Mouse (Mus musculus) mesoderm, embryonic 11.5 days (tissue): ENCODE measurements around the gene Slc25a35.
"Not testable (repeated sequence)": the region's sequence is repeated elsewhere in the genome, so short reads cannot be mapped to it uniquely, and the experiment has no call there.

Source experiments
- DNase-seq: peaks from one replicate; pipeline ENCODE4 v3.0.0-alpha.2; 2012; ENCODE audit warnings: low read depth, low spot score

Slc25a35 gene

DNA sequence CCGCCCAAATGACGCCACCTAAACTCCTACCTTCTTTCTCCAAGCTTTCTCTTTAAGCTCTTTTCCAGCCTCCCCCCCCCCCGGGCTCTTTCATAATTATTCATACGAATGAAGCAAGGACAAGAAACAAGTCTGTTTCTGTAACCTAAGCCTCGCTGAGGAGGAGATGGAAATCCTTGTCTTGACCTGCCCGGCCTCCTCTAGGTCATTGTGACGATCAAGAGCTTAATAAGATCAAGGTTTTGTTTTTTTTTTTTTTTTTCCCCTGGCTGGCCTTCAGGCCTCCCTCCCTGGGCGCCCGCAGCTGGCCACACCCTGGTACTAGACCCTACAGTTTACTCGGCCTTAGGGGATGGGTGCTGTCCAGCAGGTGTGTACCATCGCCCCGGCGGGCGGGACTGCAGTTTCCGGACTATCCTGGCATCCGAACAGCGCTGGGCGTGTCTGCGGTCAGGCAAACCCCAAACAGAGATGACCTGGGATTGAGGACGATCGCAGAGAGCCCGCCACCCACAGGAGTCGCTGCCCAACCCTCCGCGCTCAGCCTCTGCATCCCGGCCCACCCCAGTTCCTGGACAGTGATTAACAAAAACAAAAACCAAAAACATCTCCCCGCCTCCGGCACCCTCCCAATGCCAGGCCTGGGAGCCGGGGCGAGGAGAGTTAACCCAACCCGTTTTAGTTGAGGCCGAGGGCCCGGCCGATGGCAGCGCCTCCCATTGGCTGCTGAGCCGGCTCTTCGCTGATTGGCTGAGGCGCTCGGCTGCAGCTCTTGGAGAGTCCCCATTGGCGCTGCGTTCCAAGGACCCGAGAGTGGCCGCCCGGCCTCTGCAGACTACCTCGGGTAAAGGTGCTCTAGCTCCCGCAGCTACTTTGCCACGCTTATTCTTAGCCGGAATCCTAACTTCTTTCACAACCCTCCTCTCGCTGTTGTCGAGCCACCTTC lies at the start of gene Slc25a35:
TSS of gene Slc25a35 (plus strand) at position 795 of the 946 bp plus-strand sequence.
- DNase-seq, result peak; percentile 91

DNA sequence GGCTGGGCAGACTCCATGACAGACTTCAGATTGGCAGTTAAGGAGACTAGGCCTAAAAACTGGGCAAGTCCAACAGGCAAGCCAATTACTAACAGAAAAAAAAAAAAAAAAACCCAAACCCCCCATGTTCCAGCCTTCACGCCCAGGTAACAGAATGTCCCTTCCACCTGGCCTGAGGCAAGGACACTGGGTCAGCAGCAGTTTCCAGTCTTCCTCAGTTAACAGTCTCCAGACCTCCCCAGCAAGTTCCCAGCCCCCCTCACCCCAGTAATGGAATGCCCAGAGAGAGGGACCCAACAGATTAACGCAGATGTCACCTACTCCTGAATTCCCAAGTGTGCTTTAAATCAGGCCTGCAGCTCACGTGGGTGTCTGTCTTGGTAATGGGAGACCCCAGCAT lies 44.7 kb upstream of the Slc25a35 start:
- DNase-seq, result no peak

DNA sequence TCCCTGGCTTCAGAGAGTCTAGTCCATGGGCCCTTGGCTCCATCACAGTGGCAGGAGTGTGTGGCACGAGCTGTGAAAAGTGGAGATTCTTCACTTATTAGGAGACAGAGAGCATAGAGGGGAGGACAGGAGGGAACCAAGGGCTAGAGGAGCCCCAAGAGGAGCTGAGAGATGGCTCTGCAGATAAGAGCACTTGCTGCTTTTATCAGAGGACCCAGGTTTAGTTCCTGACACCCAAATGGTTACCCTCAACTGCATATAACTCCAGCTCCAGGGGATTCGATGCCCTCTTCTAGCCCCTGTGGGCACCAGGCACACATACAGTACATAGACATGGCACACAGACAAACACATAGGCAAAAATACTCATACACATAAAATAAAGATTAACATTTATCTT lies 43.2 kb upstream of the Slc25a35 start:
- DNase-seq, result no peak

- DNase-seq, result no peak
Measured at GRCm38 (mm10) chr11:68926981-68927380, 41.0 kb upstream of the Slc25a35 start, which contains the start of gene Odf4. Gene Odf4, minus strand, starts transcription at chr11:68927081.

DNA sequence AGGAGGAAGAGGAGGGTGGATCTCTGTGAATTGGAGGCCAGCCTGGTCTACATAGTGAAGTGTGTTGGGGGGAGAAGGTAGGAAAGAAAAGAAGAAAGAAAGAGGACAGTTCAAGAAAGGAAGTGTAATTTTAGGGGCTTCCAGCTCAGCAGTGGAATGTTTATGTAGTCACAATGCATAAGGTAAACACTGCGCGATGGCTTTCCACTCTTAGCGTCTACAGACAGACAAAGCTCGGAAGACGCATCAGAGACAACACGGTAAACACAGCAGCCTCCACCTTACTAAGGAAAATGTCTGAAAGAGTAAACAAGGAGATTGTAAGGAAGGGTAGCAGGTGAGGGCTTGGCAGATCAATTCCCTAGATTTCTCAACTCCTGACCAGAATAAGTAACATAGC lies 38.0 kb upstream of the Slc25a35 start:
- DNase-seq, result no peak

- no peak for DNase-seq
Measured at GRCm38 (mm10) chr11:68933885-68934507, 33.9 kb upstream of the Slc25a35 start.

DNA sequence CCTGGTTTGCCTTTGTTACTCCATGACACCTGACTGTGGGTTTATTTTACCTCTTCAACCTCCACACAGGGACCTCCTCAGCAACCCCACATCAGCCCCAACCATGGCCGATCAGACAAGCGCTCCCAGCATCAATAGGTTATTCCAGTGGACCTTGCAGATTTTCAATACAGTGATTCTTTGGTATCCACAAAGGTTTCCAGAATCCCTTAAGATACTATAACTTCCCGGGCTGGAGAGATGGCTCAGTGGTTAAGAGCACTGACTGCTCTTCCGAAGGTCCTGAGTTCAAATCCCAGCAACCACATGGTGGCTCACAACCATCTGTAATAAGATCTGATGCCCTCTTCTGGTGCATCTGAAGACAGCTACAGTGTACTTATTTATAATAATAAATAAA lies 31.0 kb upstream of the Slc25a35 start:
- not testable (repeated sequence) for DNase-seq

DNA sequence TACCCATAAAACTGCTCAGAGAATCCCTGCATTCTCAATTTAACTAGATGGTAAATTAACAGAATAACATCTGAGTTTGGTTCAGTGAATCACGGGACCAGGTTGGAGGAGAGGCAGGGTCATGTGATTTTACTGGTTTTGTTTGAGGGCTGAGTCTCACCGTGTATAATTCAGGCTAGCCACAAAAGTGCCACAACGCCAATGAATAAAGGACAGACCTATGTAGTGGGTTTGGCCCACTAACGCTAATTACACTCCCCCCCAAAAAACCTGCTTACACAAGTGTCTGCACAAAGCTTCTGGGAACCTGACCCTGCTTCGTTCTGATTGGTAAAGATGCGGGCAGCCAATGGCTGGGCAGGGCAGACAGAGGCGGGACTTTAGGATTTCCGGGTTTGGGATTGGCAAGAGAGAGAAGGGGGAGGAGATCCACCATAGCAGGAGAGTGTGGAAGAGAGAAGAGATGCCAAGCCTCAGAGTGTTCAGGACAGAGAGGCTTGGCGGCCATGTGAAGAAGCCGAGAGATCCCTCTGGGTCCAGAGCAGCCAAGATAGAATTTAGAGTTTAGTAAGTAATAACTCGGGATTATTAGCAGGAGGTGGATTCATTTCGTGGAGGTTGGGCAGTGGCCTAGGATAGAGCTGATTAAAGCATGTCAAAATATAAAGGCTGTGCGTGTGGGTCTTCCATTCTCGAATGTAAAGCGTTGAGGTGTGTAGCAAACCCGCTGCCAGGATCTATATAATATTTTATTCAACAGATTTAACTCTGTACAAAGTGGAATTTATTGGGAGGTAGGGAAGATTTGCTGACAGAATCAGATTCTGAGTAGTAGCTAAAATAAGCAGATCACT lies 28.3 kb upstream of the Slc25a35 start:
- peak; percentile 89 for DNase-seq

- no peak for DNase-seq
Measured at GRCm38 (mm10) chr11:68940516-68940915, 27.4 kb upstream of the Slc25a35 start.

DNA sequence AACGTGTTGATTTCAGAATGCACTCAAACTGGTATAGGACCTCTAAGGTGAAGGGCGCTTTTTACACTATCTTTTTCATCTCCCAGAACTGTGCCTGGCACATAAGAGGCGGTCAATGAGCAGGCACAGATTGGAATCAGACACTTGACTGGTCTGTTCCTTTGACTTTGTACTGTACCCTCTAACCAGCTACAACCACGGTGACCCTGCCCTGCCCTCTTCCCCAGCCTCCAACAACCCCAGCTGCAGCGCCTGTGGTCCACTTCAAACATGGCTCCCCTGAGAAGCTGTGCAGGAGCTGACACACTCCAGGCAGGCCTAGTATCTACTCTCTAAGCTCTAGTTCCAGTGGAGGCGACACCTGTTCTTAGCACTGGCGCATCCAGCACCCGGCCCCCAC lies 25.2 kb upstream of the Slc25a35 start:
- DNase-seq, result no peak

DNA sequence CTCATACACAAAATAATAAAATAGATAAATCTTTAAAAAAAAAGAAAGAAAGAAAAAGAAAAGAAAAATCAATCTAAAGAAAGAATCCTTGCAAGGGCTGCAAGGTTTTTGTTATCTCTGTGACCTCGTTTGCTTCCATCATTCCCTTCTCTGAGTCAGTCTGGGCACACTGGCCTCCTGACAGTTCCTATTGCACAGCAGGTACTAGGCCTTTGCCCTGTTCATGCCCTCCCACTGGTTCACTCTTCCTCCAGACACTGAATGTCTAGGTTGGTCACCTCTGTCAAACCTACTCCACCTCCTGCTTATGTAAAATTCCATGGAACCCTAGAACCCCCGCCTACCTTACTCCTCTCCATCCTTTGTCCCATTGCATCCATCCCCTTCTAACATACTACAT lies 22.7 kb upstream of the Slc25a35 start:
- no peak for DNase-seq

DNA sequence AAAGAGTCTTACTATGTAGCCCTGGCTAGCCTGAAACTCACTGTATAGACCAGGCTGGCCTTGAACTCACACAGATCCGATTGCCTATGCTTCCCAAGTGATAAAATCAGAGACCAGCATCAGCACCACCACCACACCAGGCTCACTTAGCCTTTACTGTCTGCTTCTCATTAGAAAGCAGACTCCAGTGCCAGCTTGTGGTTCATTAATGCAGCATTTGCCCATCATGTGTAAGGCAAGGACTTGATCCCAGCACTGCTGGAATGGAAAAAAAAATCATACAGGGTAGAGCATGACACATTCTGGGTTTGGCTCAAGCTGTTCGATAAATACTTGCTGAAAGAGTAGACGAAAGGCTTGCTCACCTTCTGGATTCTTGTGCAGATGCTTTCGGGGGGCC lies 21.9 kb upstream of the Slc25a35 start:
- DNase-seq, result no peak

DNA sequence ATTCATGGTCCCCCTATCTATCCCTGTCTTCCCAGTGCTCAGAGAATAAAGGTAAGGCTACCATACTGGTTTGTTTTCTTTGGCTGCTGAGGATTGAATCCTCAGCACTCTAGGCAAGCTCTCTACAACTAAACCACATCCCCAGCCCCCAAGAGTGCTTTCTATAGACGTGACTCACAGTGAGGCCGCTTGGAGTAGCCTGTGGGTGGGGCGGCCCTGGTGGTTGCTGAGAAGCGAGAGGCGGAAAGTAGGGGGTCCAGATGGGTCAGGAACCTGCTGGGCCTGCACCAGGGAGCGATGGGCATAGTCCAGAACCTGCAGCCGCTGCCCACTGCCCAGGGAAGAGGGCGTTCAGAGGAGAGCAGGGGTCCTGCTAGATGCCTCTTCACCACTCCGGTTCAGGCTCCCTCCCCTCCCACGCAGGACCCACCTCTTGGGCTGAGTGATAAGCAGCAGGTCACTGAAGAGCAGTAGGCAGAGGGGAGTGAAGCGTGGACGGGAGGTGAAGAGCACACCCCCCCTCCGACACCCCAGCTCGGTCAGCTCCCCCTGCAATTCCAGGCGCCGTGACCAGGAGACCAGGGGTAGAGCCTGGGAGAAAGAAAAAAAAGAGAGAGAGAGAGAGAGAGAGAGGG lies 21.0 kb upstream of the Slc25a35 start:
- DNase-seq, result no peak

GRCm38 (mm10) chr11:68947542-68947993 lies 20.4 kb upstream of the Slc25a35 start:
- no peak for DNase-seq

- DNase-seq, result no peak
Measured at GRCm38 (mm10) chr11:68953903-68954302, 14.0 kb upstream of the Slc25a35 start.

- DNase-seq, result no peak
Measured at GRCm38 (mm10) chr11:68954408-68954807, 13.5 kb upstream of the Slc25a35 start.

- no peak for DNase-seq
Measured at GRCm38 (mm10) chr11:68955473-68955872, 12.5 kb upstream of the Slc25a35 start.

DNA sequence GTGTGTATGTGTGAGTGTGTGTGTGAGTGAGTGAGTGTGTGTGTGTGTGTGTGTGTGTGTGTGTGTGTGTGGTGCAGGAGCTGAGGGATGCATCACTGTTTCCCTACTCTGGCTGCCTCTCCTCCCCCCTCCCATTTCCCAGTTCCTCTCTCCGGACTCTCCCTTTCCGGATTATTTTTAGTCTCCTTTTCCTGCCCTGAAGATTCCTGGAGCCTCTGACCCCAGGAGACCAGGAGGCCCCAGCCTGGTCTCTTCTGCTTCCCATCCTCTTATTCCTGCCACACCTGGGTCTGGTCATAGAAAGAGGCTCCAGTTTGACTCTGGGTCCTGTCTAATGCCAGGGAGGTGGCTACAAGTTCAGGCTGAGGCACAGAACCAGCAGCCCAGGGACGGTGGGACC lies 11.8 kb upstream of the Slc25a35 start:
- no peak for DNase-seq

GRCm38 (mm10) chr11:68956697-68957096 lies 11.2 kb upstream of the Slc25a35 start:
- DNase-seq, result no peak

GRCm38 (mm10) chr11:68957308-68957707 lies 10.6 kb upstream of the Slc25a35 start, which contains the start of gene Arhgef15:
Gene Arhgef15, minus strand, starts transcription at chr11:68957480.
- no peak for DNase-seq

DNA sequence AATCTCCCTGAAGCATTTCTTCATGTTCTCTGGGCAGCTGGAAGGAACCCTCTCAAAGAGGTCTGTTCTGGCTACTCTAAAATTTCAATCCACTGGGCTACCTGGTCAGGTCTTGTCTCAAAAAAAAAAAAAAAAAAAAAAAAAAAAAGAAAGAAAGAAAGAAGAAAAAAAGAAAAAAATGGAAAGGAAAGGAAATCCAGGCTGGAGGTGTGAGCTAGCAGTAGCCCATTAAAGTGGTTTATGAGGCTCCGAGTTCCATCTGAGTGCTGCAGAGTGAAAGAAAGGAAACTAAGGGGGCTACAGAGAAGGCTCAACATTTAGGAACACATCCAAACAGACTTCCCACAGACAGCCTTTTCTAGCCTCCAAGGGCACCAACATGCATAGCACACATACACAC lies 10.0 kb upstream of the Slc25a35 start:
- DNase-seq, result no peak
